Mouse (Mus musculus) NIH3T3 (cell line): Measurements from ENCODE around the gene Aqp12.

ENCODE experiments used
- DNase-seq: peaks from one replicate; pipeline ENCODE4 v3.0.0-alpha.2; 2012; ENCODE audit warnings: low read depth

Aqp12 gene

GRCm38 (mm10) chr1:93015136-93015535 is 9.0 kb downstream of the Aqp12 start:
- no peak for DNase-seq

- no peak for DNase-seq
Measured at GRCm38 (mm10) chr1:93018716-93019115, 12.6 kb downstream of the Aqp12 start.

- no peak for DNase-seq
Measured at GRCm38 (mm10) chr1:93020602-93021001, 14.5 kb downstream of the Aqp12 start.

- DNase-seq = no peak
Measured at GRCm38 (mm10) chr1:93026600-93026999, 20.5 kb downstream of the Aqp12 start.

GRCm38 (mm10) chr1:93029387-93029786 is 23.3 kb downstream of the Aqp12 start:
- no peak for DNase-seq

GRCm38 (mm10) chr1:93030060-93030459 is 23.9 kb downstream of the Aqp12 start:
- DNase-seq = no peak

- no peak for DNase-seq
Measured at GRCm38 (mm10) chr1:93031199-93031598, 25.1 kb downstream of the Aqp12 start.

- no peak for DNase-seq
Measured at GRCm38 (mm10) chr1:93033989-93034388, 27.9 kb downstream of the Aqp12 start.

- DNase-seq = no peak
Measured at GRCm38 (mm10) chr1:93035981-93036380, 29.8 kb downstream of the Aqp12 start.

GRCm38 (mm10) chr1:93046153-93046789 is 40.1 kb downstream of the Aqp12 start:
- no peak for DNase-seq

- DNase-seq = no peak
Measured at GRCm38 (mm10) chr1:93050071-93050470, 43.9 kb downstream of the Aqp12 start.

GRCm38 (mm10) chr1:93051124-93051833 is 45.1 kb downstream of the Aqp12 start:
- DNase-seq = no peak
